Mouse (Mus musculus) frontal cortex, postnatal 25 days (tissue): Measurements from ENCODE around the gene Folr2.

Experiments used
- DNase-seq, 2 experiments: peaks; one replicate each; pipeline ENCODE4 v3.0.0; 2022; ENCODE audit warnings: low spot score in 2 of 2

The Folr2 gene

GRCm38 (mm10) chr7:101866491-101867265, 9.7 kb upstream of the Folr2 start:
- DNase-seq = no peak

GRCm38 (mm10) chr7:101863415-101863814, 6.4 kb upstream of the Folr2 start, which contains the start of gene Anapc15:
Gene Anapc15 (plus strand): TSS chr7:101863715.
- DNase-seq = no peak

GRCm38 (mm10) chr7:101862291-101862690, 5.3 kb upstream of the Folr2 start:
- DNase-seq = no peak

GRCm38 (mm10) chr7:101860978-101861377, 4.0 kb upstream of the Folr2 start:
- no peak for DNase-seq

GRCm38 (mm10) chr7:101858362-101858761, 1.4 kb upstream of the Folr2 start:
- no peak for DNase-seq

GRCm38 (mm10) chr7:101853816-101854215, 3.2 kb downstream of the Folr2 start:
- no peak for DNase-seq

- no peak for DNase-seq
These were observed 4.1 kb downstream of the Folr2 start for GRCm38 (mm10) chr7:101852846-101853245.

- DNase-seq = no peak
These were observed 5.3 kb downstream of the Folr2 start for GRCm38 (mm10) chr7:101851689-101852088.

- no peak for DNase-seq
These were observed 9.1 kb downstream of the Folr2 start for GRCm38 (mm10) chr7:101847934-101848333.

- no peak for DNase-seq
These were observed 12.8 kb downstream of the Folr2 start for GRCm38 (mm10) chr7:101844186-101844585.

- peak; percentile 57 to 74 for DNase-seq
These were observed 19.2 kb downstream of the Folr2 start, which contains the start of gene Inppl1 for GRCm38 (mm10) chr7:101837606-101838471. Gene Inppl1 (minus strand): TSS chr7:101838229.

- DNase-seq = no peak
These were observed 19.8 kb downstream of the Folr2 start for GRCm38 (mm10) chr7:101837154-101837605.

GRCm38 (mm10) chr7:101836271-101837153, 20.5 kb downstream of the Folr2 start:
- peak in 1 of 2 experiments; percentile 28 for DNase-seq

- no peak for DNase-seq
These were observed 21.4 kb downstream of the Folr2 start for GRCm38 (mm10) chr7:101835457-101836109.

GRCm38 (mm10) chr7:101834903-101835302, 22.1 kb downstream of the Folr2 start:
- no peak for DNase-seq

- no peak for DNase-seq
These were observed 22.9 kb downstream of the Folr2 start for GRCm38 (mm10) chr7:101833916-101834584.

GRCm38 (mm10) chr7:101833352-101833751, 23.6 kb downstream of the Folr2 start:
- DNase-seq = no peak

- no peak for DNase-seq
These were observed 24.6 kb downstream of the Folr2 start for GRCm38 (mm10) chr7:101832372-101832771.

- no peak for DNase-seq
These were observed 25.6 kb downstream of the Folr2 start for GRCm38 (mm10) chr7:101831437-101831836.

GRCm38 (mm10) chr7:101830373-101830772, 26.6 kb downstream of the Folr2 start:
- no peak for DNase-seq
